Mouse (Mus musculus): ENCODE measurements around the gene Polr2i.
A peak's percentile ranks its signal among the peaks of the same experiment; 100 is the strongest.
"Not testable (repeated sequence)": the region's sequence is repeated elsewhere in the genome, so short reads cannot be mapped to it uniquely, and the experiment has no call there.

Polr2i gene

DNA sequence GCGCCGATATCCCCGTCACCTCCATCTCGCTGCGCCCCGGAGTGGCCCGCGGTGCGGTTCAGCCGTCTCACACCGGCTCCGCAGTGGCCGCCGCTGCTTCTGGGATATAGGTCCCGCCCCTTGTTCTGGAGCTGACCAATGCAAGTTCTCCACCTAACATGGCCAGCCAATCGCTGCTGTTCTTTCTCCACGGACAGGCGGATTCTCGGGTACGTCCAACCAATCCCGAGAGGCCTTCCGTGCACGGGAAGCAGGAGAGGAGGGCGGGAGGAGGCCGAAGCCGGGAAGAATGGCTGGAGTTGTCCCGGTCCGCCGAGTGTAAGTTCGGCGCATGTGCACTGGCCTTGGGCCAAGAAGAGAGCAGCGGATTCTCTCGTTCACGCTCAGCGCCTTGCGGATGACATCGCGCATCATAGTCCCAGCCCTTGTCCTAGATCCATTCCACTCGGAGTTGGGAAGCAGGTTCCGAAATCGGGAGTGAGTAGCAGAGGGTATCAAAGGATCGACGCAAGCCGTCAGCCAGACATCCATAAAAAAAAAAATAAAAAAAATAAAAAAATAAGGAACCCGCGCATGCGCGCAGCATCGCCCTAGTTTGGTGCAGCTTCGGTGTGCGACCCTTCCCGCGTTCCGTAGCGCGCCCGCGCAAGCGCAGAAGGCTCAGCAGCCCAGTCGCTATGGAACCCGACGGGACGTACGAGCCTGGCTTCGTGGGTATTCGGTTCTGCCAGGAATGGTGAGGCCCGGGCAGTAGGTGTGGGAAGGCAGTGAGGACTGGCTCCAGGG, at the start of gene Polr2i, which contains the start of gene Tbcb:
TSS of gene Polr2i (plus strand) at position 280 of the 786 bp plus-strand sequence.
TSS of gene Tbcb (minus strand) at position 604 of the 786 bp plus-strand sequence.
- DNase-seq (ENCODE audit: extremely low spot score): peak; percentile 95

DNA sequence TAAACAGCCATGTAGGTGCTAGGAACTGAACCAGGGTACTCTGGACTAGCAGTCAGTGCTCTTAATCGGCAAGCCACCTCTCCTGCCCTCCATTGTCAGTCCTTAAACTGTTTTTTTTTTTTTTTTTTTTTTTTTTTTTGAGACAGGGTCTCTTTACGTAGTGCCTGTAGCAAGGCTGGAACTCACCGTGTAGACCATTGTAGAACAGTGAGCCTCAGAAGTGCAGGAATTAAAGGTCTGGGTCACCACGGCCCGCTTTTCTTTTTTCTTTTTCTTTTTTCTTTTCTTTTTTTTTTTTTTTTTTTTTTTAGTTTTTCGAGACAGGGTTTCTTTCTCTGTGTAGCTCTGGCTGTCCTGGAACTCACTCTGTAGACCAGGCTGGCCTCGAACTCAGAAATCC, 48.6 kb upstream of the Polr2i start:
- DNase-seq (ENCODE audit: extremely low spot score): not testable (repeated sequence)

DNA sequence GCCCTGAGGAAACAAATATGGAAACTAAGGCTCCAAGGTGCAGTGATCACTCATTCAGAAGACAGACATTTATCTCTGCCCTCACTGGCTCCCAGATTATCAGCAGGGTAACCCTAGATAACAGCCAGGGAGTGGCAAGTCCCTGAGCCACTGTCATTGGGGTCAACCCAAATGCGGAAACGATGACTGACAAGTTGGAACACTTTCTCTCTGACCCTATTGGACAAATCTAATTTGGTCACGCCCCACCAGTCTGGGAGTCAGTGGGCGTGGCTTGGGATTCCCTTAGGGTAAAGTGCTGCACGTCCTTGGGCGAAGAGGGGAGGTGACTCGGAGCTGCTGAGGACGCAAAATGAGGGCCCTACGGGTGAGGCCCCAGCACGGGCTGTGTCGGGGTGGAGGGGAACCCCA, 47.9 kb upstream of the Polr2i start, which contains the start of gene Cox7a1:
TSS of gene Cox7a1 (plus strand) at position 266 of the 411 bp plus-strand sequence.
- peak; percentile 86 for DNase-seq (ENCODE audit: extremely low spot score)

DNA sequence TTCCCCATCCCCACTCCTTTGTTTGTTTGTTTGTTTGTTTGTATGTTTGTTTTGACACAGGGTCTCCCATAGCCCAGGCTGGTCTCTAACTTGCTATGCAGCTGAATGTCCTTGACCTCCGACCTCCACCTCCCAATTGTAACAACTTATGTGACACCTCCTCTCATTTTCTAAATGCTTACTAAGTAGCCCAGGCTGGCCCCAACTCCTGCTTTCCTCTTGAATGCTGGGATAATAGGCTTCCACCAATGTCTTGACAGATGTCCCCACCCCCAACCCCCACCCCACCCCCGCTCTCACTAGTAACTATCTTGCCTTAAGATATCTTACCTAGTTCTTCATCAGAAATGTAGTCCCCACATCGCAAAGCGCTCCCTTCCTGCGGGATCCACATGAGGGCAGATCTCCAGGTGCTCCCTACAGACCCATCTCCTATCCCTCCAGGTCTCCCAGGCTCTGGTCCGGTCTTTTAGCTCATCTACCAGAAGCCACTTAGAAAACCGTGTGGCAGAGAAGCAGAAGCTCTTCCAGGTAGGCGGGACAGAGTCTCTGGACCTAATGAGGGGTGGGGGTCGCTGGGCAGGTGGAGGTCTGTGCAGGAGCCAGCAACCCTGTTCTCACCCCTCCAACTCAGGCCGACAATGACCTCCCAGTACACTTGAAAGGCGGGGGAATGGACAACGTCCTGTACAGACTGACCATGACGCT, 47.0 kb upstream of the Polr2i start:
- DNase-seq (ENCODE audit: extremely low spot score): no peak

DNA sequence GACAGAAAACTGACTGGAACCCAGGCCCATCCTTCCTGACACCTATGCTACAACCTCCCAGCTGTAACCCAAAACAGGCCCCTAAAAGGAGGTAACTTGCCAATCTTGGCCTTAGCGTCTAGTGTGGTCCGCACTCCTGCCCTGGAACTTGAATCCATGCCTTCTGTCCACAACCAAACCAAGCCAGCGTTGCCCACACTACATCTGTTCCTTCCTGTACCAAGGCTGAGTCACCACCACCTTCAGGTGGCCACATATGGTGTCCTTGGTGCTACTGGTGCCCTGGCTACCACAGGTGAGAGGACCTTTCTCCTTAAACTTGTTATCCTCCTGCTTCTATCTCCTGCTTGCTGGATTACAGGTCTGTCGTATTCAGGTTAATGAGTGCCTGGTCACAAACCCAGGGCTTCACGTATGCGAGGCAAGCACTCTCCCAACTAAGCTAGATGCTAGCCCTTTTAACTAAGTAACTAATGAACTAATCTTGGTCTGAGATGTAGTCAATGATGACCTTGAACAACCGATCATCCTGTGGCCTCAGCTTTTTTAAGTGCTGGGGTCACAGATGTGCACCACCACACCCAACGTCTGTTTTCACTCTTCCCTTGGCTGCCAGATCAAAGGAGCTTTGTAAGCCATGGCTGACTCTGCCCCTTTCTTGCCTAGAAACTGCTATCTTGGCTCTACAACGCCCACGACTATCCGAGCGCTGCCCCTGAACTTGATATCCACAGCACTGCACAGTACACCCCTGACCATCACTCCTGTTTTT, 43.2 kb upstream of the Polr2i start:
- DNase-seq (ENCODE audit: extremely low spot score): no peak

DNA sequence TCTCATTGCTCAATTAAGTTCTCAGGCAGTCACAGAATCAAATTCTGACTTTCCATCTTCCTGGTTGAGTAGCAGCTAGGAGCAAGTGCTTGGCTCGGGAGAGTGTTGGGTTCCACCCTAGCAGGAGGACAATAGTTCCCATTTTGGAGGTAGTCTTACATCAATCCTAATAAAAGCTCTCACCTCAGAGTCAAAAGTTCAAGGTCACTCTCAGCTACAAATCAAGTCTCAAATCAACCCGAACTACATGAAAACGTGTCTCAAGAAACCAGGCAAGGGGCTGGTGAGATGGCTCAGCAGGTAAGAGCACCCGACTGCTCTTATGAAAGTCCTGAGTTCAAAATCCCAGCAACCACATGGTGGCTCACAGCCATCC, 42.6 kb upstream of the Polr2i start:
- DNase-seq (ENCODE audit: extremely low spot score): no peak

DNA sequence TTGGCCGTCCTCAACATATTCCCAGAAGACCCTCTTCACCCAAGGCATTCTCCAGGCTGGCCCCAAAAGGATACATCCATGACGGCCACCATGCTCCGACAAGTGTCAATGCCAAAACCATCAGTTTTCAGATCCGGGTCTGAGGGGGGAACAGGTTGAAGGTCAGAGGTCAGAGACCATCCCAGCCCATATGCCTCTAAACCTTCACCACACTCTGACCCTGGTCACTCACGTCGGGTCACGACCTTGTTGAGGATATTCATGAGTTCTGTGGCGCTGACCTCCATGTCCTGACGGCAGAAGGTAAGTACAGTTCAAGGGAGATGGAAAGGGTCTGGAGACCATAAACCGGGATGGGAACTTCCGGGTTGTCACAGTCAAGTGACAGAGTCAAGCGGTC, 39.7 kb upstream of the Polr2i start:
- no peak for DNase-seq (ENCODE audit: extremely low spot score)

DNA sequence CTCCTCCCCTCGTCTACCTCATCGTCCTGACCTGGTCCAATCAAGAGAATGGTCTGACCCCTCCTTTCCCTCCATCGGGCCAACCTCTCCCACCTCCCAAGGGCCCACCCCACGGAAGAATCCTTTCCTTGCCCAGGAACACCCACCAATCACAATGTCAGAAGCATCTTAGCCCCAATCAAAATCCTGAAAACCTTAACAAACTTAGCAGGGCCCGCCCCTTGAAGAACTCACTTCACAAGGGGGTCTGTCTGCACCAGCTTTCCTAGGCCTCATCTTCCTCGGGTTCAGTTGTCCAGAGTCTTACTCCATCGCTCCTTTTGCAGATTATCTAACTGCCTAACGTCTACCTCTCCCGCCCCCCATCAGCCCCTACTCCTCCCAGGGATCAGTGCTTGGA, 38.7 kb upstream of the Polr2i start:
- peak; percentile 49 for DNase-seq (ENCODE audit: extremely low spot score)

DNA sequence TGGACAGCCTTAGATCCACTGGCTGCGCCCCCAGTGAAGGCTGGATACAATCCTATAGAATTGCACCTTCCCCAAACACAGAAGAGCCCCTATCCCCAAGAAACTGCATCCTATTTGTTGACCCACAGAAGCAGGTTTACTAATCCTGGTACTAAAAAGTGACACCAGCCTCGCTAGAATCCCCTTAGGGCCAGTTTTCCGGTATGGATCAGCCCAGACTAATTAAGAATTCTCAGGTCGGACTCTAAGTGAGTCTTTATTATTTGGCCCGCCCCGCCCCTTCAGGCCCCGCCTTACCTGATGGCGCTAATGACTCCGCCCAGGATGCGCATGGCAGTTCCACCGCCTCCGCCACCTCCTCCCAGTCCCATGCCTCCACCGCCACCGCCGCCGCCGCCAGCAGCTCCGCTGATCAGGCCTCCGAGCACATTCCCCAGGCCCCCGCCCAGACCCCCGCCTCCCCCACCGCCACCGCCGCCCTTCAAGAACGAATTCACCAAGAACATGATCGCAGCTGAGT, 38.1 kb upstream of the Polr2i start:
- DNase-seq (ENCODE audit: extremely low spot score): peak; percentile 87

DNA sequence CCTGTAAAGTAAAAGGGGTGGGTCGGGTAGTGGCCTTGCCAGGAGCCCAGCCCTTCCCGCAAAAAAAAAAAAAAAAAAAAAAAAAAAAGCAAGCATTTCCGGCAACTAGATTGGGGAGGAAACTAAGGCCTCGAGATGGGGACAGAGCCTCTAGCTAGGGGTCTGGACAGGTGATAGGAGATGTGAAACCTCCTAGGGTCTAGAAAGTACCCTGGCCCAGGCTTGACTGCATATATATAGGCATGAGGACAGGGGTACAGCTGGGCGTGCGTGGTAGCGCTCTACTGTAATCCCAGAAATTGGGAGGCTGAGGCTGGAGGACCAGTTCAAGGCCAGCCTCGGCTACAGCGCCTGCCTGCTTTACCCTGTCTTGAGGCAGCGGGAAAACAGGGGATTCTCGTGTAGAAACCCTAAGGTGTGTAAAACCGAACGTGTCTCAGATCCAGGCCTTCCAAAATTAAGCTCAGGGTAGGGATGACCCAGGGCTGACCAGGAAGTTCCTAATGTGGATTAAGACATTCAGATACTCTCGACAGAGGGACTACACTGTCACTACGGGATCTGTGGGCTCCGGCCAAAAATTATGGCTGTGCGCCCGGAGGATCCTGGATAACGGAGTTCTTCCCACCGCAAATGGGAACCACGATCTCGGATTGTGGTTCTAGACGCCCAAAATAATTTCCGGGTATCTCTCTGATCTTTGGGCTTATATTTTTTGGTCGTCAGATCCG, 37.5 kb upstream of the Polr2i start:
- DNase-seq (ENCODE audit: extremely low spot score): peak; percentile 49

DNA sequence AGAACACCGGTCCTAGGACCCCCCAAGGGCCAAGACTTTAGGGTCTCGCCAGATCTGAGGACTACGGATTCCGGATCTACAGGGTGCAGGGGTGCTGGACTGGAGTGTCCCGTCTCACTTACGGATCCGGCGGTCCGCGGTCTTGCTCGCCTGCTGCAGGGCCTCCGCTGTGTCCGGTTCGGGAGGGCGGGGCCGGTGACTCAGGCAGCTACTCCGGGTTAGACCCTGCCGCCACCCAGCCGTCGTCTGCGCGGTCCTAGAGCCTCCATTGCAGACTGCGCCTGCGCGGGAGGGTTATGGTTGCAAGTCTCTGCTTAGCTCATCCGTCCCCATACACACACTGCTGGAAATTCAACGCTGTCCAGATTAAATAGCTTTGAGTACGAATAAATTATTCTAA, 36.9 kb upstream of the Polr2i start:
- DNase-seq (ENCODE audit: extremely low spot score): peak; percentile 95

DNA sequence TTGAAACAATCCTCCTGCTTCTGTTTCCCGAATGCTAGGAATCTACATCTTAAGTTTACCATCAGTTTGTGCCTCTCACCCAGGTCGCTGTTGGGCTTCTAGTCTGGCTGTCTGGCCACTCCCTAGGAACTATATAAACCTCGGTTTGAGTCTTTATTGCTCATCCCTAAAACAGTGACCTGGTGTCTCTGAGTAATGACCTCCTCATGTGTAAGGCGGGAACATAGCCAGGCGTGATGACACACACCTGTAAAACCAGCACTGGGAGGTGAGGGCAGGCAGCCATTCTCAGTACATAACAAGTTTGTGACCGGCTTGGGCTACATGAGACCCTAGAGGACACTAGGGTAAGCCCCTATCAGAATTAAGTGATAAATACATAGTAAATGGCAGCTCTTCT, 36.3 kb upstream of the Polr2i start:
- no peak for DNase-seq (ENCODE audit: extremely low spot score)

DNA sequence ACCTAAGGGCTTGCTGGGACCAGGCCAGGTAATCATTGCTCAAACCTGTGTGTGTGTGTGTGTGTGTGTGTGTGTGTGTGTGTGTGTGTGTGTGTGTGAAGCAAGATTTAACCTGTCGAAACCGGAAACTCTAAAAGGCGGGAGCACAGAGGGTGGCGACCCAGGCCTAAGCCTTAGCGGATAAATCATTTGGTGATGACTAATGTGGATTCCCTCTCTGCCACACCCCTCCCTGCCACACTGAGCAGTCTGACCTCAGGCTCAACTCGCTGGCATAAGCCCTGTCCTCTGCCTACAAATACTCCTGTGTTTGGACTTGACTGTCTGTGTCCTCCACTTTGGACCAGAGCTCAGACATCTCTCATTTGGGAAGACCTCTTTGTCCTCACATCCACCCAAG, 35.6 kb upstream of the Polr2i start:
- DNase-seq (ENCODE audit: extremely low spot score): no peak

DNA sequence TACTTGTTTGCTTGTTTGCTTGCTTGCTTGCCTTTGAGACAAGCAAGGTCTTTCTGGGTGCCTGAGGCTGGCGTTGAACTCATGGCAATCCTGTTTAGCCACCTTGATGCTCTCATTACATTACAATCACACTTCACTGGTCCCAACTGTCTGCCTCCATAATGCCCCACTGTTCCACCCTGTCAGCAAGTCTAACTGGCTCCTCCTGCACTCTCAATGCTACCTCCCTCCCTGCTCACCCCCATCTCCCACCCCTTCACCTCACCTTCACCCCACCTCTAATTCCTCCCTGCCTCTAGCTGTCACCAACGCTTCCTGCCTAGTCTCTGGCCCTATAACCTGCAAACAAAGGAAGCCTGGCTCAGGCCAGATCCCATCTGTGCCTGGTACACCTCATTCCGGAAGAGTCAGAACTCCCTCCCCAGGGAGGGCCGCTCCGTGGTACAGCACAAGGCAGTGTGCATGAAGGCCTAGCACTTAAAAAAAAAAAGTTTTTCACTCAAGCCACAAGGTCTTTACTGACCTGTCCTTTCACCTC, 34.1 kb upstream of the Polr2i start:
- DNase-seq (ENCODE audit: extremely low spot score): no peak

DNA sequence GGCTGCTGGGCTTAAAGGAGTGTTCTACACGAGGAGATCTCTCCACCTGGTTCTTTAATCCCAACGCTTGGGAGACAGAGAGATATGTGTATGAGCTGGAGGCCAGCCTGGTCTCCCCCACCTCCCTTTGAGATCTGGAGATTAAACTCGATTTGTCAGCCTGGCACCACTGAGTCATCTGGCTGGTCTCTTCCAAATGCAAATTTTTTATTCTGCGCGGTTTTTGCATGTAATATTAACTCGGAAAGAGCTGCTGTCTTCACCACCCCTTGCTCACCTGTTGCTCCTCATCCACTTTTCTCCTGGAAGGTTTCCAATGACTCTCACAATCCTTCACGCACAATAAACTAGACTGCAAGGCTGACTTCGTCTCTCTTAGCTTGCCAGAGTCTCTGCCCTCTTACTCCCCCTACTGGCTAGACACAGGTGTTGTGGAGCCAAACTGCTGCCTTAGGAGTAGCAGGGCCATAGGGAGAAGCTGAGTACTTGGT, 33.2 kb upstream of the Polr2i start, which contains the start of gene Capns1:
TSS of gene Capns1 (minus strand) at position 331 of the 491 bp plus-strand sequence.
- peak; percentile 82 for DNase-seq (ENCODE audit: extremely low spot score)

DNA sequence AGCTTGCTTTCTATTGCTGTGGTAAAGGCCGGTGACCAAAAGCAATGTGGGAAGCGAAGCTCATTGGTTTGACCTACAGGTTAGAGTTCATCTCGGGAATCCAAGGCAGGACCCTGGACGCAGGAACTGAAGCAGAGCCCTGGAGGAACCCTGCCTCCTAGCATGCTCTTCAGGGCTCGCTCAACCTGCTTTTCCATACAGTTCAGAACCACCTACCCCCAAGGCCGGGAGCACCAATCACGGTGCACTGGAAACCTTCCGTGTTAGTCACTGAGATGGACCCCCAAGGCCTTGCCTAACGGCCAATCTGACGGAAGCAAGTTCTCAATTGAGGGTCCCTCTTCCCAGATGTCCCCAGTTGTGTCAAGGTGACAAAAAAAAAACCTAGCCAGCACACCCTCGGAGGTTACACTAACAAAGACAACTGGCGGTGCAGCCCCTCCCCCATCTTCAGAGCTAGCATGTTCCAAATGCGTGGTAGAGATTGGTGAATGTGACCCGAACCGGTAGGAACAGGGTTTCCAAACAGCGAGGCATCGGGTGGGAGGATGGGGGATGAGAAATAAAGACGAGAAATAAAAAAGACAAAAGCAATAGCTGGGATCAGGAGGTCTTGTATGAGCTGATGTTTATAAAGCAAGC, 32.1 kb upstream of the Polr2i start:
- no peak for DNase-seq (ENCODE audit: extremely low spot score)

DNA sequence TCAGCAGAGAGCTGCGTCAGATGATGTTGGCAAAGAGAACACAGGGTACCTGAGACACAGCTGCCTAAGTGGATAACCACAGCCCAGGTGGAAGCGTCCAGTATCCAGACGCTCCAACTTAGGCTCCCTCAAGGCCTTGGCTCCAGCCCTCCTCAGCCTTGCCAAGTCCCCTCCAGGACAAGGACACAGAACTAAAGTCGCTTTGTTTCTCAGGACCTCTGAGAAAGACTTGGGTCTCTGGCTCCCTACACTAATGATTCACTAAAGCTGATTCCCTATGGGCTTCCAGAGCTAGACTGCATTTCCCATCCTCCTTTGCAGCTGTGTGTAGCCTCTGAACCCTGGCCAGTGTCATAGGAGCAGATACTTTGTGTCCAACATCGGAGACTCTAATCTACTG, 31.5 kb upstream of the Polr2i start:
- no peak for DNase-seq (ENCODE audit: extremely low spot score)

DNA sequence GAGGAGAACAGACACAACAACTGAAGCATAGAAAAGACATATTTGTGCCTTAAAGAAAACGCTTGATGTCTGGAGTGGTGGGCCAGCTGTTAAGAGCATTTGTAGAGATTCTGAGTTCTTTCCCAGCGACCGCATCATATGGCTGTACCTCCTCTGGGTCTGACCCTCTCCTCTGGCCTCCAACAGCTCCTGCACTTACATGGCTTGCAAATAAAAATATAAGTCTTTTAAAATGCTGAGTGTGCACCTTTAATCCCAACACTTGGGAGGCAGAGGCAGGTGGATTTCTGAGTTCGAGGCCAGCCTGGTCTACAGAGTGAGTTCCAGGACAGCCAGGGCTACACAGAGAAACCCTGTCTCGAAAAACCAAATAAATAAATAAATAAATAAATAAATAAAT, 31.1 kb upstream of the Polr2i start:
- DNase-seq (ENCODE audit: extremely low spot score): not testable (repeated sequence)

DNA sequence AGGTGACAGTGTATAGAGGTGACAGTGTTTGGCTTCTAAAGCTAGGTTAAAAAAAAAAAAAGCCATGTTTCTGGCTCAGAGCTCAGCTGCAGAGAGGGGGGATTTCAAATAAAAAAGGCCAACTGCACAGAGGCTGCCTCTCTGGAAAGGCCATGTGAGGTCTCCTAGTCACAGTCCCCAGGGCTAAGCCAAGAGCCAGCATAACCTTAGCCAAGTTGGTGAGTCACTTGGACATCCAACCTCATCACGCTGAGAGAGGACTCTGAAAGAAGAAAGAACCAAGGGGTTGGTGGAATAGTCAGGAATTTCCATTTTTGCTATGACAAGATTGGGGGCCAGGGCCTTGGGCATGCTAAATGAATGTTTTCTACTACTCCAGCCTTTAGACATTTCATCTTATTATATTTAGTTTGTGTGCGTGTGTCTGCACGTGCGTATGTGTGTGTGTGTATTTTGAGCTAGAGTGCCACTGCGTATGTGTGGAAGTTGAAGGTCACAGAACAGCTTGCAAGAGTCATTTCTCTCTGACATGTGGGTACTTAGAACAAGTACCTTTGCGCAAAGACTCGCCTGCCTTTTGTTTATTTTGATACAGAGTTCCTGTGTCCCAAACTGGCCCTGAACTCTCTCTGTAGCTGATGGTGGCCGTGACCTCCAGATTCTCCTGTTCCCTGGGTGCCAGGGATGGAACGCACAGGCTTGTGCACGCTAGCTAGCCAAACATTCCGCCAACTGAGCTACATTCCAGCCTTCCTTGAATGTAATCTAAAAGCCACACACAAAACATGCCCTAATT, 28.7 kb upstream of the Polr2i start:
- DNase-seq (ENCODE audit: extremely low spot score): no peak

DNA sequence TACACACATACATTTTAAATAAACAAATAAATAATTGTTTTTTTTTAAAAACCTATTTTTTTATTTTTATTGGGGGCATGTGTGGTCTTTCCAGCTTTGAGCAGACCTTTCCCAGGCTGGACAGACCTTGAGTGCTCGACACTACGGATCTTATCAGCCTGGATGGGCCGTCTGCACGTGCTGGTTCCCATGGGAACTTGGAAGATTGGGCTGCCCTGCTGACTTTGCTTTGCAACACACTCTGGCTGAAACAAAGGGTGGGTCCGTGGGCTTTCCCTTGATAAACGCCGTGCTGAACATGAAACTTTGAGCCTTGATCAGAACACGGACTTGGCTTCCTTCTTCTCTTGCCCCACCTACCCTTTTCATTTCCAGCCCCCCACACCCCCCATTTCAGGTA, 27.4 kb upstream of the Polr2i start:
- no peak for DNase-seq (ENCODE audit: extremely low spot score)
